Mouse (Mus musculus) ovary, postnatal 10 days (tissue): ENCODE measurements around the gene Tmem184a.

Source experiments
- DNase-seq: peaks from one replicate; pipeline ENCODE4 v3.0.0; 2022; ENCODE audit warnings: low spot score

Gene Tmem184a

GRCm38 (mm10) chr5:139793338-139794089 lies 26.2 kb downstream of the Tmem184a start:
- DNase-seq: no peak

DNA sequence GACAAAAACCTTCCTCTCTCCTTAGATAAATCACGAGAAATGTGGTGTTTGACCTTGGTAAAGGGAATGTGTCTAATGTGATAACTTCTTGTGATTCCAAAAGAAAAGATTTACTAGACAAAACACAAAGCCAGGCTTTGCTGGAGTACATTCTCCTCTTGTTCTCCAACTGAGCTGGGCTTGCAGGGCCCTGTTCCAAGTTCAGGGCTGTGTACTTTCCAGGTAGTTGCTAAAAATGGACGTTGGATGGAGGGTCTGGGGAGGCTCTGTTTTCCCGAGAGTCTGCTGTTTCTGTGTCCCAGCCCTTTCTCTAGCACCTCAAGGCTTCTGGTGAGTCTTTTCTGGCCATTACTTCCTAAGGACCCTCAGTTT lies 26.8 kb downstream of the Tmem184a start:
- no peak for DNase-seq

DNA sequence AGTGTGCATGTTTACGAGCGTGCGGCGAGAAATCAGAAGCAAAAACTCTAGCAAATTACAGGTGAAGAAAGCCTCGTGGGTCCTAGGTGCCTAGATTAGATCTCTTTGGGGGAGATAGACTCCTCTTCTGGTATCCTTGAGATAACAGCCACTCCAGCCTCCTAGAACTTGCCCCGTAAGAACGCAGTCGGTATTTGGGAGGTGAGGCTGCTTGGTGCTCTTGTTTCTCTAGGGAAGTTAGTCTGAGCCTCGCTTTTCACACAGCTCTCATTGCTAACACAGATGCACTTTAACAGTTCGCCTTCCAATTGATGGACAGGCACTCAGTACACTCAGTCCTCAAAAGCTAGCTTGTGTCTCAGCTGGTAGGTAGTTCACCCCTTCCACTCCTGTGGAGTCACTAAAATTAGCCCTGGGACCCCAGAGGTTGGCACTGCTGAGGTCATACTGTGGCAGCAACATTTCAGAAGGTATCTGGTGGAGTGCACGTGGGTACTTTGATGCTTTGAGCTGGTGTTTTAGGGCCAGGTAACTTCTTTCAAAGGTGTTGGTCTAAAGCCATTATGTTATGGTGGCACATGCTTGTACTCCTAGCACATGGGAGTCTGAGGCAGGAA lies 27.4 kb downstream of the Tmem184a start:
- no peak for DNase-seq

- peak; percentile 88 for DNase-seq
Observed at GRCm38 (mm10) chr5:139791227-139792158, 28.2 kb downstream of the Tmem184a start, which contains the start of gene Mafk. Gene Mafk (plus strand): TSS chr5:139791513.

DNA sequence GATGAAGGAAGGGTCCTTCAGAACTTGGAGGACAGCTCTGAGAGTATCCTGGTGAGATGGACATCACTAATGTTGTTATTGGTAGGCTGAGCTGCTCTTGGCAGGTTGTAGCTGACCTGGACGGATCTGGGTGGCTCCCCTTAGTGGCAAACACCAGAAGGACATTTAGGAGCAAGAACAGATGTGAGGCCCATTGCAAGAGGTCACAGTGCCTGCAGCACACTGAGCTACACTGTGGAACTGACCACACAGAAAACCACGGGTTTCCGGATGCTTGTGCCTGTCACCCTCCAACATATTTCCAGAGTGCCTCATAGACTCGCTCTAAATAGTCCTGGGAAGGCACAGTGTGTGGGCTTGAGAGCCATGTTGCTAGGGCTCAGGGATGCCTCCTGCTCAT lies 30.3 kb downstream of the Tmem184a start:
- DNase-seq: no peak

- no peak for DNase-seq
Observed at GRCm38 (mm10) chr5:139781406-139781805, 38.3 kb downstream of the Tmem184a start.

GRCm38 (mm10) chr5:139776966-139777365 lies 42.8 kb downstream of the Tmem184a start:
- no peak for DNase-seq

DNA sequence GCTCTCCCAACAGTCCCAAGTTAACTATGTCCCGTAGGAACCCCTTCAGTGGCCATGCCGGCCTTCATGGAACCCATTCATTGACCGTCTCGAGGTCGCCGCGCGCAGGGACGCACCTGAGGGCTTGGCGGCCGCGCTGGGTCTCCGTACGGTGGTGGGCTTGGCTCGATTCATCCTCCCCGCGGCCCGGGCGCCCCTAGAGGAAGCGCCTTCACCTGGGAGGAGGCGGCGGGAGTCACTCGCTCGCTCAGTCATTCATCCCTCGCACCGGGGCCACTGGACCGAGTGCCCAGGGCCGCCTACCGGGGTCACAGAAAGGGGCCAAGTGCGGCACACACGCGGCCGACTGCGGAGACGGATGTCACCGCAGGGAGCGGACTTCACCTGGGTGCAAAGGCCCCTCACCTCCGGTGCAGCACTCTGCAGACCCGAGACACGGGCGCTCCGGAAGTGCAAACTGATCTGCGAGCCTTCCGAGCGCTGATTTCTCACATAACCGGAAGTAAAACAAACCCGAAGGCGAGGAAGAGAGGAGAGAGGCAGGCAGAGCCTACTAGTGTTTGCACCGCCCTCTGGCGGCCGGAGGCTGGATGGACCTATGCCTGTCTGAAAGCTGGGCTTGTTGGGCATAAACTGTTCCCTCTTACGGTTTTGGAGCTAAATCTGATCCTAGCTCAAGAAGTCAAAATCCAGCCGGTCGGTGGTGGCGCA lies 44.3 kb downstream of the Tmem184a start, which contains the start of gene Ints1:
Ints1 (minus strand) TSS at position 459 of the 711 bp plus-strand sequence.
- peak; percentile 95 for DNase-seq

GRCm38 (mm10) chr5:139768216-139768615 lies 51.5 kb downstream of the Tmem184a start:
- DNase-seq: no peak

DNA sequence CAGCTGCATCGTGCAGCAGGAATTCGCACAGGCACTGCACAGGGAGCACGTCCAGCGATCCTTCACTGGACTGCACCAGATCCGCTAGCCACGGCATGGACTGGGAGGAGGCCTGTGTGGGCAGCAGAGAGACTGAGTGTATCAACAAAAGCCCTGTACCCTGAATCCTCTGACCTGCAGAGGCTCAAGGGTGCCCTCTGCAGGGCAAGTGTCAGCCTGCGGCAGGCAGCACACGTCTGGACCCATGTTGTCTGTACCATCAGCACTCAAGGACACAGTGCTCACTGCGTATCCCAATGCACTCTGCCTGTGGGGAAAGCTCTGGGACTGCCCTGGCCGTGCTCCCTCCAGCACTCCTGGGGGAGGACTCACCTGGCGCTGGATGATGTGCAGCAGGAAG lies 55.4 kb downstream of the Tmem184a start:
- no peak for DNase-seq

DNA sequence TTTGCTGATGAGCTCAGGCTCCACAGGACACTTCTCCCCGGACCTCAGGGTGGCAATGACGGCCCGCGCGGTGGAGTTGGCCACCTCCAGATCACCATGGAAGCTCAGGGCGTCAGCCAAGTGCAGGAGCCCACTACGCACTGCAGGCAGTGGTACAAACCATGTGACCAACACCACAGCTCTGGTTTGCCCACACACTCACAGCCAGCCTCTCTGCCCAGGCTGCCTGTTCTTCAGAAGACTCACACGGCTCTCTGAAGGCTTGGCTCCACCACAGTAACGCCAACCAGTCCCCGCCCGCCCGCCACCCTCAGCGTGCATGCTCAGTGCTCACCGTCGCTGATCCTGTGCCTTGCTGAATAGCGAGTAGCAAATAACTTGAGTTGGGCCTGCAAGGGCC lies 61.6 kb downstream of the Tmem184a start:
- DNase-seq: no peak

GRCm38 (mm10) chr5:139756586-139756985 lies 63.1 kb downstream of the Tmem184a start:
- no peak for DNase-seq

DNA sequence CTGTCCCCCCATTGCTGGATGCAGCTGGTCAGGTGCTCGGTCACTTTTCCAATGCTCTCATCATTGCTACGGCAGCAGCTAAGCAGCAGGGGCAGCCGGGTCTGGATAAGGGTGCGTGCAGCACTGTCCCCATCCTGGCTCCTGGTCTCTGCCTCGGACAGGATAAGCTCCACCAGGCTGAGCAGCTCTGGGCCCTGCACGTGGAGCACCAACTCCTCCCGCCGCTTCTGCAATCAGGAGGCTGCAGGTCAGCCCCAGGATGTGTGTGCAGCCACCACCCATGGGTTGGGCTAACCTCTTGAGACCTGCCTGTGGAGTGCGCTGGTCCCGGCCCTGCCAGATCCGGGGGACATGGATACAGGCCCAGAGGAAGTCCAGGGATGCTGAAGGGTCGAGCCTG lies 63.6 kb downstream of the Tmem184a start:
- no peak for DNase-seq

GRCm38 (mm10) chr5:139754753-139755152 lies 65.0 kb downstream of the Tmem184a start:
- DNase-seq: no peak
